Mouse (Mus musculus): ENCODE results near the gene Pcbp3.
"Not testable (repeated sequence)": the region's sequence is repeated elsewhere in the genome, so short reads cannot be mapped to it uniquely, and the experiment has no call there.

The Pcbp3 gene

DNA sequence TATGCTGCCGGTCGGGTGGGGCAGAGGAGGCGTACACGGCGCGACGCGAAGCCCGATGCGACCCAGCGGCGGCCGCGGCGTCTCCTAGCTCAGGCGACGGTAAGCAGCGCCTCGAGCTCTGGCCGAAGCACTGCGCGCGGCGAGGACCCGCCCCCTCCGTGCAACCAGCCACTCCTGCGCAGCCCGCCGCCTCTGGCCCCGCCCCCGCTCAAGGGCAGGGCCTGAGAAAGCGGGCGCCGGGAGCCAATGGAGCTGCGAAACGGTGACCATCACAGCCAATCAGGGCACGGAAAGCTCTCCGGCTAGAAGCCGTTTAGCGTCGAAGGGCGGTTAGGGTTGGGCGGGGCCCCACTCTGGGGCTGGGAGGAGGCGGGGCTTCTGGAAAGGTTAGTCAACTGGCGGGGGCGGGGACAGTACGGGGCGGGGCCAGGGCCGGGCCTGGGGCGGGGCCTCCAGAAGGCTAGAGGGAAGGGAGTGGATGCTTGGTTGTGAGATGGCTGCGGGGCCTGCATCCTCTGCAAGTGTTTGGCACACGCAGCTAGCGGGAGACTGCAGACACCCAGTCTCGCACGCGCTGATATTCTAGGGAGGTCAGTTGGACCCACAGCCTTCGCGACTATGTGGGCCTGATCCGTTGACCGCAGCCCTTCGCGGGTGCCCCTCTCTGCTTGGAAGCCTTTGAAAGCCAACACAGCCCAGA lies at the start of gene Pcbp3:
TSS of gene Pcbp3 (minus strand) at position 98 of the 700 bp plus-strand sequence.
- peak; percentile 99 for DNase-seq (ENCODE audit: low read depth, low spot score)

DNA sequence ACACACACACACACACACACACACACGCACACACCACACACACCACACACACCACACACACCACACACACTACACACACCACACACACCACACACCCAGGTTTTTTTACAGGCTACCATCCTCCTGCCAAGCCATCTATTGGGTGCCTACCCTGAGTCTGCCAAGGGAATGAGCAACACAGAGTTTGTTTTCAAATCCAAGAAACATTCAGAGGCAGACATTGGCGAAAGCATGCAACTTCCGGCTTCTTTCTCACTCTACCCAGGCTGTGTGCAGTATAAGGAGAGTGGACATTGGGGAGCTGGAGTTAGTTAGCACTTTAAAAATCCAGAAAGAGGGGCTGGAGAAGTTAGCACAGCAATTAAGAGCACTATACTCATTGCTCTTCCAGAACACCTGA lies 47.0 kb upstream of the Pcbp3 start:
- no peak for DNase-seq (ENCODE audit: low read depth, low spot score)

DNA sequence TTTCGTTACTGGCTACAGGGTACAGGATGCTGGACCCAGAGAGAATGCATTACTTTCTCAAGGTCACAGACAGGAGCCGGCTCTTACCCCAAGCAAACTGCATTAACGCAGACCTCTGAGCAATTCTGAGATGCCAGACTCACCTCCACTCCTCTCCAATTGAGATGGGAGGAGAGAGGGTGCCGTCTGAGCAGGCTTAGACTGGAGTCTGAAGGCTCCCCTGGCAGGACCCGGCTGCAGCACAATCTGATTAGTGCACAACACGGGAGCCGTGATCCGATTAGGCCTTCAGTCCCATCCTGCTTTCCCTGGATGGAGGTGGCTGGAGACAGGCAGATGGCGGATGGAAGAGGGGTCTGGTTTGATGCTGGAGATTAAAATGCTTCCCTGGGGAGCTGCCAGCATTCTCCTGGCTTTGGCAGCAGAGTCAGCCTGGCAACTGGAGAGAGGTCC lies 46.4 kb upstream of the Pcbp3 start:
- no peak for DNase-seq (ENCODE audit: low read depth, low spot score)

DNA sequence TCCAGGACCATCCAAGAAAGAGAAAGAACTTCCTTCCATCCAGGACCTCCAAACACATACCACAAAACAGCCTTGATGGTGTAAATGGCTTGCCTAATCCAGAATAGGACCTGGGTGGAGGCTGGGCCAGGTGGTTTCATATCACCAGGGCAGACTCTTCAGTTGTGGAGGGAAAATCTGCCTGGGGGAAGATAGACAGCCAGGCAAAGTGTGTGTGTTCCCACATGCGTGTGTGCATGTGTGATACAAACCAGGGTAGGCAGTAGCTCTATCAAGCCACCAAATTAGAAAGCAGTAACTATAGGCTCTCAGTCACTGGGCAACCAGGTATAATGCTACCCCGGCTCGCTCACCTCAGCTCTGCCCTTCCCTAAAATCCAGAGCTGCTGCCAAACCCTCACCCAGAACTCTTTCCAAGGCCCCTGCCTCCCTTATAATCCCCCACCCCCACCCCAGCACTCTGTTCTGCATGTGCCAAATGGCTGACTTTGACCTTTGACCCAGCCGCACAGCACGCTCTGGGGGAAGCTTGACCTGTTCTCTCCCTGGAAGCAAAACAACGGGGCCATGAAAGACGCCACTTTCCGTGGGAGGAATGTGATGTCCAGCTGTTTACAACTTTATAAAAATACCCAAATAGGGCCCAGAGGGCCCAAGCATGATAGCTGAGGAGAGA lies 45.9 kb upstream of the Pcbp3 start:
- DNase-seq (ENCODE audit: low read depth, low spot score): no peak

DNA sequence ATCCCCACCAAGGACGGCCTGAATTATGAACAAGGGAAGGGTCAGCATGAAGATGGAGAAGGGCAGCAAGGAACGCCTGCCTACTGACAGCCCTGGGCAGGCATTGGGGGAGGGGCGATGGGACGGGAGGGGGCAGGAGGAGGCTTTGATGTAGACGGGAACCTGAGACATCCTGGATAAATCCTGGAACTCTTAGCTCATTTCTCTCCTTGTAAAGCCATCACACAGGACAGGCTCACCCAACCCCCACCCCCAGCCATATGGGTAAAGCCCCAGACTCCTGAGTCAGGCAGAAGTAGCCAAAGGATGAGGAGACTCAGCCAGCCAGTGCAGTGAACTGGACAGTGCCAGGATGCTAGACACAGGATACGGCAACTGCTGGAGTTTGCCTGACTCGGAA lies 43.2 kb upstream of the Pcbp3 start:
- no peak for DNase-seq (ENCODE audit: low read depth, low spot score)

DNA sequence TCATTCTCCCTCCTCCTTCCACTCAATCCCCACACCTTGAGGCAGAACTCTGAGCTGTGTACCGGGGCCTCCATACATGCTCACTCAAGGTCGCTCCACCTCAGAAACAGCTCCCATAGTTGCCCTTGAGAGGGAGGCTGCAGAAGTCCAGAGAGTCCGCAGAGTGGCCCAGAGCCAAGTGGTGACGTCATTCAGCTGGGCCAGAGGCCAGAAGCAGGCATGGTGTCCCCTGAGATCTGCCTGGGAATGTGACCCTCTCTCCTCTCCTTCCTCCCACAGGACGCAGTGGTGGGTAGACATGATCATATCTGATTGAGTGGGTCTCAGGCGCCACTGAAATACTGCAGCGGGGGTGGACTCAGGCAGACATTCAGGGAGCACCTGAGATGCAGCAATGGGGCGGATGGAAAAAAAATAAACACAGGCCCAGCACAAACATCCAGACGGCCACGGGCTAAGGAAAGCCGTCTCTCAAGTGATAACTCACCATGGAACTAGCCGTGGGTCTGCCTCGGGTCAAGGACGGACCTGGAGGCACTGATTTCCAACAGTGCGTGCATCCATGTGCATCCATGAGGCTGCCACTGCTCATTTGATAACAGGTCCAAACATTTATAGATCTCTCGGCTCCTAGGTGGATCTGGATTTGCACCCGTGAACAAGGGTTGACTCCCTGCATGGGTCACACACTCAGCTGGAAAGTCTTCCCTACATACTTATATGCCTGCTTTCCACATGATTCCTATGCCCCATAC lies 36.2 kb upstream of the Pcbp3 start:
- DNase-seq (ENCODE audit: low read depth, low spot score): no peak

DNA sequence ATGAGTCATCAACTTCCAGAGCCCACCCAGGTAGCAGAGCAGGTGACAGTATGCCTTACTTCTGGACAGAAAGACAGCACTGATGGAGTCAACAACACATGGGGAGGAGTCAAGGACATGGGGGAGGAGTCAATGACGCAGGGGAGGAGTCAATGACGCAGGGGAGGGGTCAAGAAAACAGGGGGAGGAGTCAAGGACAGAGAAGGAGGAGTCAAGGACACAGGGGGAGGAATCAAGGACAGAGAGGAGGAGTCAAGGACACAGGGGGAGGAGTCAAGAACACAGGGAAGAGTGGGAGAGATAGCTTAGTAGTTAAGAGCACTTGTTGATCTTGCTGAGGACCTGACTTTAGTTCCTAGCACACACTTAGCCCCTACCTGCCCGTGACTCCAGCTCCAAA lies 30.8 kb upstream of the Pcbp3 start:
- DNase-seq (ENCODE audit: low read depth, low spot score): peak; percentile 3

DNA sequence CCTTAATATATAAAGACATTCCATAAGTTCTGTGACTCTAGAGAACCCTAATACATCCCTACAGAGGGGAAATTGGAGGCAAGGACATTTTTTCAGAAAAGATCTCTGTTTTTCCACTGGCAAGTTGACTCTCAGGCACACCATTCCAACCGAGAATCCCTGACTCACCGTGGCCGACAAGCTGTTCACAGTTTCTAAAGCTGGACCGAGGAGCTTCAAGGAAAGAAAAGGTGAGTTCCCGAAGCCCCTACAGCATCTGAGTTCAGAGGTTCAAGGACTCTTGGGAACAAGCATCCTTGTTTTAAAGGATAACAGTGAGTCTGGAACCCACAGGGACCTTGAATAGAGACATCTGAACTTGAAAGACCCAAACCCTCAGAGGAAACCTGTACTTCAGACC lies 26.9 kb upstream of the Pcbp3 start:
- DNase-seq (ENCODE audit: low read depth, low spot score): no peak

DNA sequence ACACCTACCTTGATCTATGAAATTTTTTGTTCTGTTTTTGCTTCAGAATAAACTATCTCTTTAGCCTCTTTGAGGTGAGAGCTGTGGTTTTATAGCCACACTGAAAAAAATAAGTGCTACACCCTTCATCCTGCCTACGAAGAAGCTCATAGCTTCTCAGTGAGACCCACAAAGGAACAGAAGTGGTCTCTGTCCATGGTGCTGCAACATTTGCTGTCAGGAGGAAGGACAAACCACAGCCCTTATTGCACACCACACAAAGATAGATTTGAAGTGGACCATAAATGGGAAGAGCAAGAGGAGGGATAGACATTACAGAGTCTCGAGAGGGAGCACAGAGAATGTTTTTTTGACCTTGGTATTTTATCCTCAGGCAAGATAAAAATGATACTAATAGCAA lies 16.4 kb upstream of the Pcbp3 start:
- DNase-seq (ENCODE audit: low read depth, low spot score): peak; percentile 24

DNA sequence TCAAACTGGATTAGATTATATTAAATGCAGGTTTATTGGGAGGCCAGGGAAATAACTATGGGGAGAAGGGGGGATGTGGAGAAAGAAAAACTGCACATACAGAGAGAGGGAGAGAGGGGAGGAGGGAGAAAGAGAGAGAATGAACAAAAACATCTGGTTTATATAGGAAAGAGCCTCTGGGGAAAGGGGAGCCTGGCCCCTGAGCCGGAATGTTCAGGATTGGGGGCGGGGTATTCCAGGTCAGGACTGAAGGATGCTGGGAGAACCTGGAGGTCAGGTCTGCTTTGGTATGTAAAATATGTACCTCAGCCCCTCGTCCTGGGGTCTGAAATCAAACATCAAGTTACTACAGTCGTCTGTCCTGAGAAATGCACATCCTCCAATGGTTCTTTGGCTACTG lies 15.0 kb upstream of the Pcbp3 start:
- DNase-seq (ENCODE audit: low read depth, low spot score): no peak

DNA sequence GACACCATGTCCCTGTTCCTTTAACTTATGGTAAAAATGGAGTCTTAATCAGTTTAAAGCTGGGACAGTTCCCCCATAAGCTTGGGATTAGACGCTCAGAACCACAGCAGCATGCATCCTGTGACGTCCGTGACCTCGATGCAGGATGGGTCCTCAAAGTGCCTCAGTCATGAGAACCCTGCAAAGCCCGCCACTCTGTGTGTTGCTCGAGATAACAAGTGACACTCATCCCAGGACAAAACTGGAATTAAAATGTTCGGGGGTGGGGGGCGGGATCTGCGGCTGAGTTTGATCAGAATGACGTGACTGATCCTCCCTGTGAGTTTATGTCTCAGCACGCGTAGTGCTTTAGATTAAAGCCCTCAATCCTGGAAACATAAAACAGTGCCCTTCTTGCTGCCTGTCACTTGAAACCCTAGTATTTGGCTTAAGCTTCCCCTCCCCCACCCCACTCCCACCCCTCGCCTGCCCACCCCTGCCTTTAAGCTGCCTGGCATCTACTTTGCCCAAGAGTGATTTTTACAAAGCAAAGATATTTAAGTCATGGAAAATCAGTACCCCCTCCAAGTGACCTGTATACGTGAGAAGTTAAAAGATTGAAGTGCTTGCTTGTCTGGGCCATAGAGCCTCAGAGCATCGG lies 12.2 kb upstream of the Pcbp3 start:
- no peak for DNase-seq (ENCODE audit: low read depth, low spot score)

DNA sequence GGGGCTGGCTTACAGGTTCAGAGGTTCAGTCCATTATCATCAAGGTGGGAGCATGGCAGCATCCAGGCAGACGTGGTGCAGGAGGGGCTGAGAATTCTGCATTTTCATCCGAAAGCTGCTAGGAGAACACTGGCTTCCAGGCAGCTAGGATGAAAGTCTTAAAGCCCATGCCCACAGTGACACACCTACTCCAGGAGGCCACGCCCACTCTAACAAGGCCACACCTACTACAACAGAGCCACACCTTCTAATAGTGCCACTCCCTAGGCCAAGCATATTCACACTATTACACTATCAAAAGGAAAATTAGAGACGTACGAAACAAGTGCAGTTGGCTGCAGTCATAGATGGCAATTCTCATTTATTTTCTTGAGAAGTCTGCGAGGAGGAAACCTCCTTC lies 10.6 kb upstream of the Pcbp3 start:
- not testable (repeated sequence) for DNase-seq (ENCODE audit: low read depth, low spot score)

DNA sequence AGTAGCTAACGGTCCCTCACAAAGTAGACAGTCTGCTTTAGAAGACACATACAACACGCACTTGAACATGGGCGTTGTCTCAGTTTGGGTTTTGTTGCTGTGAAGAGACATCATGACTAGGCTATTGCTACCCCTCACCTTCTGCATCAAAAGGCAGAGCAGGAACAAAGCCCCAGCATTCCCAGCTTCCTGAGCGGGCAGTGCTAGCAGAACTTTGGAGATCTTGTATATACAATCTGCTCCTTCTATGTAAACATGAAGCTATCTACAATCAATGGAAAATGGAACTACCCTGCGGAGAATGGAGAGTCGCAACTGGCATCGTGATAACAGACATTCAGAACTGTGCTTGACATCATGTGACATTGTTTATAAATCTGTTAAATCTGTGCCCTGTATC lies 9.3 kb upstream of the Pcbp3 start:
- DNase-seq (ENCODE audit: low read depth, low spot score): no peak

DNA sequence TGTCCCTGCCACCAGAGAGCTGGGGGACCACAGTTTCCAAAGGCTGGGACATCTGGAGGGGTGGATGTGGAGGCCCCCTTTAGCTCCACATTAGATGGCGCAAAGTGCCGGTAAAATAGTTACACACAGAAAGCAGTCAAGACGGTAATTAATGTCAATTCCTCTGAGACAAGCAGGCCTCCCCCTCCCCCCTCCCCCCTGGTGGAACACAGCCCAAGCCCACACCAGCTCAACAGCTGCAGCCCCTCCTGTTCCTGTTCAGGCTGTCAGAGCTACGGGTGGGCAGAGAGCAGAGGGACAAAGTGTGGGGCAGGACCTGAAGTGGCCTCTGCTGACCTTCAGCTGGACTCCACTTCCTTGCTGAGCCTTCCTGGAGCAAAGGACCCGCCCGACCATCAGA lies 2.7 kb upstream of the Pcbp3 start:
- DNase-seq (ENCODE audit: low read depth, low spot score): no peak

DNA sequence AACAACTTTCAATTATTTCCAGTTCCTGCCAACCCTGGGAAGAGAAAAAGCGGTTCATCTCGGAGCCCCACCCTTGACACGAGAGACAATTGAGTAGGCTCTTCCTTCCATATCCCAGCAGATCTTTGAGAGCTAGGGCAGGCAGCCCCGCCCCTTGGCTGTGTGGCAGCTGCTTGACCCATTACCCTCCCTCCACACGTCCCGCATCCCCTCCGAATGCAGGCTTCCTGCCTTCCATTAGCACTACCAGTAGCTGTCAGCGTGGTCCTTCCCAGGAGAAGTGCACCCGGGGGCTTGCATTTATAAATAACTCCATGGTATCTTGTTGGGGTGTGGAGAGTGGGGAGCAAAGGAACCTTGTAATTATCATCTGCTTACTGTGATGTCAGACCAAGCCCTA lies 2.3 kb upstream of the Pcbp3 start:
- DNase-seq (ENCODE audit: low read depth, low spot score): no peak

DNA sequence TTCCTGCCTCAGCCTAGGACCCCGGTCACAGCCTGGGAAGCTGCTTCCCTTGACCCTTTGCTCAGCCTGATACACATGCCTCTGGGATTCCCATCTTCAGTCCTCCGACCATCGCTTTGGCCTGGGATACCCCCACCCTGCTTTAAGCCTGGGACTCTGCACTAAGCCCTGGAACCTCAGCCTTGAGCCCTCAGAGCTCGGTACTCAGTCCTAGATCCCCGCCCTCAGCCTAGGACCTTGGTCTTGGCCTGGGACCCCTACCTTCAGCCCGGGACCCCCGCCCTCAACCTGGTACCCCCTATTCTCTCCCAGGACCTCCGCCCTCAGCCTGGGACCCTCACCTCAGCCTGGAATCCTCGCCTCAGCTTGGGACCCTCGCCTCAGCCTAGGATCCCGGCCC lies 531 bp downstream of the Pcbp3 start:
- DNase-seq (ENCODE audit: low read depth, low spot score): no peak

DNA sequence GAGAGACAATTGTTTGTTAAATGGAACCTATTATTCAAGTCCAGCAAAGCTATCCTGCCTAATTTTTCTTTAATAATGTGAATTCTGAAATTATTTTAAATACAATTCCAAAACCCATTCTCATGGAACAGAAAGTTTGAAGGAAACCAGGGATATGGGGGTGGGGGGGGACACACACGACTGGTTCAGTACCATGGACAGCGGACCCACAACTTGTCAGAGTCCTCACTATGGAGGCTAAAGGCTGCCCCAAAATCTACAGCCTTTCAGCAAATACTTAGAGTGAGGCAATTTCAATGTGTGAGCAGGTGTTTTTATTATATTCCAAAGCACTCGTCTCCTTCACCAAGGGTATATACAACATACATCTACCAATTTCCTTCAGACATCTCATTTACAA lies 3.5 kb downstream of the Pcbp3 start:
- DNase-seq (ENCODE audit: low read depth, low spot score): peak; percentile 41

DNA sequence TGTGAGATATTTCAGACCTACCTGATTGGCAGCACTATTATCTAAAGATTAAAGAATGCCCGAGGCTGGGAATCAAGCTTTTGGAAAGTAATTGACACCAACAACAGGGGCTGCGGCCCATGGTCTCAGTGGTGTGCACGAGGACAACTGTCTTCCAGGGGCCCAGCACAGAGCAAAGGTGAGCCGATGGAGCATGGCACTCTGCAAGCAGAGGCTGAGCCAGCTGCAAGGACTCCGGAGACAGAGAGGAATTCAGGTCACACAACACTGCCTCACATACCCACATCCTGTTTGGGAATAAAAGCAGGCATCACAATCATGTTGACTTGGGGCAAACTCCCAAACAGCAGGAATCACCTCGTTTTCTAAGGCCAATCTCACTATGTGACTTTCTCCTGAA lies 5.5 kb downstream of the Pcbp3 start:
- DNase-seq (ENCODE audit: low read depth, low spot score): no peak

DNA sequence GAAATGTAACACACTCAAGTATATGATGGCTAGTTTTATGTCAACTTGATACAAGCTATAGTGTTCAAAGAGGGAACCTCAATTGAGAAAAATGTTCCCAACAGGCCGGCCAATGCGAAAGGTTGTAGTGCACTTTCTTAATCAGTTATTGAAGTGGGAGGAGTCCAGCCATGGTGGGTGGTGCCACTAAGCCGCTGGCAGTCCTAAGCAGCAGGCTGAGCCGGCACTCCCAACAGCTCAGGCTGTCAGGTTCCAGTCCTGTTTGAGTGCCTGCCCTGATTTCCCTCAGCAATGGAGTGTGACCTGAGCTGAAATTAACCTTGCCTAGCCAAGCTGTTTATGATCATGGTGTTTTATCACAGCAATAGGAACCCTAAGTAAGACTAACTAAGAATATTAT lies 20.6 kb downstream of the Pcbp3 start:
- DNase-seq (ENCODE audit: low read depth, low spot score): no peak

DNA sequence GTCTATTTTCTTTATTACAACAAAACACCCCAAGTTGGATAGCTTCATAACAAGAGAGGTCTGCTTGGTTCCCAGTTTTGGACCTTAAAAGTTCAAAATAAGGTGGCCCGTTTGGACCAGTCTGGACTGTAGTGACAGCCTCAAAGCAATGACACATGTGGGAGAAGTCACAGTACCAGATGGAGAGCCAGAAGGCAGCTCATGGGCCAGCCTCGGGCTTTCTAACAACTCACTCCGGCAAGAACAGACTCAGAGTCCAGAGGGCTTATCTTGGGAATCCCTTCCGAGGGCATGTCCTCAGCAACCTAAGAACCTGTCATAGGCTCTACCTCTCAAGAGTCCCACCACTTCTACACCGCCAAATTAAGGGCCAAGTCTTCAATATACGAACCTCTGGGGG lies 24.9 kb downstream of the Pcbp3 start:
- DNase-seq (ENCODE audit: low read depth, low spot score): no peak

DNA sequence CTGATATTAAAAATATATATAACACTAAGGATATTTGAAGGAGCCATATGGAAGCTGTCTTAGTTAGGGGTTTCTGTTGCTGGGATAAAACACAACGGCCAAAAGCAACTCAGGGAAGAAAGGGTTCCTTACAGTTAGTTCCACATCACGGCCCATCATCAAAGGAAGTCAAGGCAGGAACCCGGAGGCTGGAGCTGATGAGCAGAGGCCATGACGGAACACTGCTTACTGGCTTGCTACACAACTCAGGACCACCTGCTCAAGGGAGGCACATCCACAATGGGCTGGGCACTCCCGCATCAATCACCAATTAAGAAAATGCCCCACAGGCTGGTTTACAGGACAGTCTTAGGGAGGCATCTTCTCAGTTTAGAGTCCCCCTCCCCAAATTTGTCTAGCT lies 26.9 kb downstream of the Pcbp3 start:
- no peak for DNase-seq (ENCODE audit: low read depth, low spot score)

DNA sequence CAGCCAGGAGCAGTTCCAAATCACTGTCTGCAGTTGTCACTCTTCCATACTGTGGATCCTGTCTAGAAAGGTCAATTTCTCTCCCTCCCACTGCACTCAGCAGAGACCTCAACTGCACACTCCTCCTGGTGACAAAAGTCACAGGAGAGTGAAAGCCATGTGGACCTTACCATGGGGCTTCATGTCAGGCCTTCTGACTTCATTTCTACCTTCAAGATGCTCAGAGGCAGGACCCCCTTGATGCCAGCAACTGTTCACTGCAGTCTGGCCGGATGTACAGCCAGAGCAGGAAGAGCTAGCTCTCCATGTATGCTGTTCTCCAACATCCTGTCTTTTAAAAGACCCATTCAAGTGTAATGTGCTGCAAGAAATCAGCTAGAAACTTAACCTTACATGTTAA lies 29.9 kb downstream of the Pcbp3 start:
- DNase-seq (ENCODE audit: low read depth, low spot score): no peak
